Mouse (Mus musculus) ES-Bruce4 (cell line): ENCODE data around the gene Iqsec3. TPM values are rescaled to one million over a fixed set of nuclear protein-coding genes. Genes with fewer than 3 reads are reported as not detected.

ENCODE experiments used
- H3K27ac ChIP-seq: 2 replicates; pipeline ENCODE4 v1.5.1; 2012; ENCODE audit warnings: low read length, inconsistent platforms; ENCODE audit not compliant: insufficient read depth
- H3K27me3 ChIP-seq: 2 replicates; pipeline ENCODE4 v1.6.1; 2012; ENCODE audit warnings: mild to moderate bottlenecking, low read length, inconsistent platforms; ENCODE audit not compliant: control insufficient read depth, poor library complexity, insufficient read depth, severe bottlenecking
- H3K36me3 ChIP-seq: 2 replicates; pipeline ENCODE4 v1.6.1; 2012; ENCODE audit warnings: inconsistent platforms, mild to moderate bottlenecking, low read length, moderate library complexity; ENCODE audit not compliant: control insufficient read depth, poor library complexity, insufficient read depth, severe bottlenecking
- H3K4me1 ChIP-seq: one replicate; pipeline ENCODE4 v1.8.1; 2011; ENCODE audit warnings: low read length; ENCODE audit not compliant: control insufficient read depth, insufficient read depth
- H3K4me3 ChIP-seq: 2 replicates; pipeline ENCODE4 v1.5.1; 2011; ENCODE audit warnings: low read depth, mild to moderate bottlenecking, low read length
- H3K9ac ChIP-seq: 2 replicates; pipeline ENCODE4 v1.6.1; 2012; ENCODE audit warnings: low read depth, mild to moderate bottlenecking, inconsistent platforms; ENCODE audit not compliant: poor library complexity, severe bottlenecking
- H3K9me3 ChIP-seq: replicated peaks from 2 replicates; pipeline ENCODE4 v1.6.1; 2012; ENCODE audit warnings: mild to moderate bottlenecking, low read length, inconsistent platforms; ENCODE audit not compliant: control insufficient read depth, poor library complexity, insufficient read depth, severe bottlenecking
- CTCF ChIP-seq: IDR thresholded peaks from one replicate; pipeline ENCODE4 v1.8.1; 2011; ENCODE audit warnings: low read depth, low read length
- EP300 ChIP-seq: IDR thresholded peaks from 2 replicates; pipeline ENCODE4 v1.6.1; 2011; ENCODE audit warnings: low read depth, low read length; ENCODE audit not compliant: insufficient read depth
- POLR2A ChIP-seq: IDR thresholded peaks from one replicate; pipeline ENCODE4 v1.8.1; 2011; ENCODE audit warnings: low read length; ENCODE audit not compliant: insufficient read depth
- polyA plus RNA-seq: library from polyadenylated mRNA; stranded (reverse); fragments of >200 nt; gene quantifications from 2 replicates; pipeline ENCODE4 v1.2.4, GENCODE M21; 2011; ENCODE audit warnings: low read depth; ENCODE audit not compliant: missing spikeins, insufficient read depth, insufficient read length

Gene Iqsec3
- polyA plus RNA-seq, 1 experiment, result not detected

DNA sequence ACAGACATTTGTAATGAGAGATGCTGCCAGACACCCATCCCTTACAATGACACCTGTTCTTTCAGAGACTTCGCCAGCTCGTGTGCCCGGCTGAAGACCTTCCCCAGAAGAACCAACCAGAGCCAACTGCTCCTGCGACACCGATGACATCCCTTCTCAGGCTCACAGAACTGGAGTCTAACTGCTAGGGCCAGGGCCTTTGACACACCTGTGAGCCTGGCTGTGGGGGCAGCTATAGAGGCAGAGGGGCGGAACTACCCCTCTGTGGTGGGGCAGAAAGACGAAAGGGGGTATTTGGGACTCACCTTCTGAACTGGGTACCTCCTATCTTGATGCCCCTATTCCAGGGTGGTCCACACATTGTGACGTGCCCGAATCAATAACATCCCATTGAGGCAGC, 136.2 kb downstream of the Iqsec3 start:
- no peaks in the 10 kb centered on the region for H3K27me3 ChIP-seq
- no peaks in the 10 kb centered on the region for H3K4me1 ChIP-seq
- no peaks in the 10 kb centered on the region for H3K9me3 ChIP-seq
- H3K36me3 ChIP-seq, result no peaks in the 10 kb centered on the region
- H3K9ac ChIP-seq, result no peak overlapping the region
- no peak overlapping the region for H3K4me3 ChIP-seq
- no peak overlapping the region for H3K27ac ChIP-seq
- TF ChIP-seq CTCF (no peak), EP300 (no peak), POLR2A (no peak)

DNA sequence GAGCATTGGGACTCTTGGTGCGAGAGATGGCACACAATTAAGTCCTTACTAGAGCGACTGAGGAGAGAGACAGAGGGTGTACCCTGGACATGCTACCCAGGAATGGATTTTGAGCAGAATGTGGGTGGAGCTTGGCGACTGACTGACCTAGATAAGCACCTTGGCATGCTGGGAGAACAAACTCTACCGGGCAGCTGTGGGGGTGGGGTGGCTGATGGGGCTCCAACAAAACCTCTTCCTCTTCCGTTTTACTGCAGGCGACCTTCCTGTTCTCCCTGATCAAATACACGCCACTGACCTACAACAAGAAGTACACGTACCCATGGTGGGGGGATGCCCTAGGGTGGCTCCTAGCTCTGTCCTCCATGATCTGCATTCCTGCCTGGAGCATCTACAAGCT, 136.9 kb downstream of the Iqsec3 start:
- TF ChIP-seq CTCF (no peak), EP300 (no peak), POLR2A (no peak)
- H3K27ac ChIP-seq, result no peak overlapping the region
- no peaks in the 10 kb centered on the region for H3K27me3 ChIP-seq
- H3K36me3 ChIP-seq, result no peaks in the 10 kb centered on the region
- no peak overlapping the region for H3K4me3 ChIP-seq
- no peaks in the 10 kb centered on the region for H3K9me3 ChIP-seq
- no peaks in the 10 kb centered on the region for H3K4me1 ChIP-seq
- H3K9ac ChIP-seq, result no peak overlapping the region

DNA sequence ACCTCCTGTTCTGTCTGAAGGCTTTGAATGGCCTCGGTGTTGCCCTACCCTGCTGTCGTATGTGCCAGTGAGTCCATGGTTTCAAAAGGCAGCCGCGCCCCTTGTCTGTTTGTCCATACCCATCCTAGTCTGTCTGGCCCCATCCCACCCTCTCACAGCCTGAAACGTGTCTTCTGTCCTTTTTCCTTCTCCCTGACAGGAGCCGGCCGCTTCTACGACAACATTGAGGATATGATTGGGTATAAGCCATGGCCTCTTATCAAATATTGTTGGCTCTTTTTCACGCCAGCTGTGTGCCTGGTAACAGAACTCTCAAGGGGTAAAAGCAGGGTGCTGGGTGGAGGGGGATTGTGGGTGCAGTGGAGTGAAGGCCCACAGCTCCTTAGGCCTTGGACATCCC, 137.6 kb downstream of the Iqsec3 start:
- no peak overlapping the region for H3K27ac ChIP-seq
- TF ChIP-seq POLR2A, result no peak
- no peak for TF ChIP-seq CTCF
- TF ChIP-seq EP300, result no peak
- H3K36me3 ChIP-seq, result no peaks in the 10 kb centered on the region
- H3K9ac ChIP-seq, result no peak overlapping the region
- H3K27me3 ChIP-seq, result no peaks in the 10 kb centered on the region
- H3K4me1 ChIP-seq, result no peaks in the 10 kb centered on the region
- no peaks in the 10 kb centered on the region for H3K9me3 ChIP-seq
- H3K4me3 ChIP-seq, result no peak overlapping the region

DNA sequence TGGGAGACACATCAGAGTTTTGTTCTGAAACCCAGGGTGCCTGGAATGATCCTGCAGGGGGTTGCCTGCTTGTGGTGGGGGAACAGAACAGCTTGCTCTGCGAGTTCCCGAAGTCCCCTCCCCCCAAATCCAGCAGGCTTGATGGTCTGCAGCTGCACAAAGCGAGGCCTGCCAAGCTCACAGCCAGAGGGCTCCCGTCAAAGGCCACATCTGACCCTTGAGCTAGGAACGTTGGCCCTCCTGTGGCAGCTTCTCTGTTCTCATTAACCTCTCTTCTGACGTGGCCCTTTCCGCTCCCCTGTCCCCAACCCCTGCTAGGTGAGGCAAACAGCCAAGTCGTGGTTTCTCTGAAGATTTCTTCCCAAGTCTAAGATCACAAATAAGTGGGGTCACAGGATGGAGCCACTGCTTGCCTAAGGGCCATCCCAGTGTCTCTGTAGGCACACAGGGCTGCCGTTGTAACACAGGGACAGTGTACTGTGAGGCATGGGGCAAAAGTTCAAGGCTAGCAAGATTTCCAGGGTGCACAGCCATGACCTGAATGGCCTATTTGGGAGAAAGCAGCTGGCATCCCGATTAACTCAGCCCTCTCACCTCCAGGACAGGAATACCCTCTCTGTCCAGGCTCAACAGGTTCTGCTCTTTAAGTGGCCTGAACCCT, 143.5 kb downstream of the Iqsec3 start:
- no peak overlapping the region for H3K4me3 ChIP-seq
- no peaks in the 10 kb centered on the region for H3K27me3 ChIP-seq
- H3K4me1 ChIP-seq, result no peaks in the 10 kb centered on the region
- no peak overlapping the region for H3K27ac ChIP-seq
- 0 out of 2 replicates have a peak, but pooled peaks cover 4% of the 10 kb centered on the region for H3K9me3 ChIP-seq
- H3K36me3 ChIP-seq, result no peaks in the 10 kb centered on the region
- TF ChIP-seq POLR2A, result no peak
- no peak for TF ChIP-seq EP300
- no peak for TF ChIP-seq CTCF
- H3K9ac ChIP-seq, result no peak overlapping the region

DNA sequence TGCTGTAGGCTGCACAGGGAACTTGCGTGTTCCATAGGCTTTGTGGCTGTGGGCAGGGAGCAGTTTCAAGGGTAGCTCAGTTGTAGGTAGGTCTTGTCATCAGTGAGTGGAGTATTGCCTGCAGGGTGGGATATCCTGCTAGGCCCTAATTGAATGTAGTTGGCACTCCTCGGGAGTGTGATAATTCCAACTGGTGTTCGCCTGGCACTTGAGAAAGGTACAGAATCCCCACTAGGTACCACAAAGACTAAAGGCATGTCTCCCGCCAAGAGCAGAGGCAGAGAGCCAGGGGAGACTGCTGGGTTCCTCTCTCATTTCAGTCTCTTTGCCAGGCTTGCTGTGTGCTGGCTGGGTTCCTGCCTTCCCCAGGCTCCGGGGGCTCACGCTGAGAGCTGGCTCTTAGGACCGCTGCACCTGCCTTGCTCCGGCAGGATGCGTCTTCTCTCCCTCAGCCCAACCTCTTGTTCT, 145.0 kb downstream of the Iqsec3 start:
- Histone ChIP-seq H3K36me3 (no peaks in the 10 kb centered on the region), H3K27me3 (no peaks in the 10 kb centered on the region), H3K9me3 (0 out of 2 replicates have a peak, but pooled peaks cover 4% of the 10 kb centered on the region), H3K4me1 (no peaks in the 10 kb centered on the region), H3K9ac (no peak overlapping the region), H3K27ac (no peak overlapping the region), H3K4me3 (no peak overlapping the region)
- TF ChIP-seq CTCF (no peak), POLR2A (no peak), EP300 (no peak)

DNA sequence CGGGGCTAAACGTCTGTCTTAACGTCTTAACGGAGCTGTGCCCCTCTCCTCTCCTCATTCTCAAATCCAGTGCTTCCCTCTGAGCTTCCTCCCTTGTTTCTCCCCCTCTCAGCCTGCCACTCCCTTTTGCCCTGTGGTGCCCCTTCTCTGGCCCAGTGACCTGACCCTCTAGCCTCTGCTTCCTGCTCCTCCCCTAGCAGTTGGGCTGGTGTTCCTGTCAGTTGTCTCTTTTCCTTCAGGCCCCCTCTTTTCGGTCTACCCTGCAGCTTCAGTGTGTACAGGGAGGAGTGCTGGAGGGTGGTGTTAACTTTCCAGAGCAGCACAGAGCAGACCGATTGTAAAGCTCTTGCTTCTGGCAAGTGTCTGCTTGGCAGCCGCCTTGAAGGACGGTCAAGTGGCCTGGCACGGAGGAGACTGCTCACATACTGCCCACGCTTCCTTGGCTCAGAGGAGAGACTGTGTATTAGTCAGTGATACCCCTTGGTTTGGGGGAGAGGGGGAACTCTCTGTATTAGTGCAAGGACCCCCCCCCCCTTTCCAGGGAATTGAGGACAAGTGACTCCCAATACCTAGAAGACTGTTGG, 146.9 kb downstream of the Iqsec3 start:
- Histone ChIP-seq H3K27ac (no peak overlapping the region), H3K27me3 (no peaks in the 10 kb centered on the region), H3K9me3 (0 out of 2 replicates have a peak, but pooled peaks cover 4% of the 10 kb centered on the region), H3K4me1 (no peaks in the 10 kb centered on the region), H3K36me3 (no peaks in the 10 kb centered on the region), H3K4me3 (no peak overlapping the region), H3K9ac (no peak overlapping the region)
- TF ChIP-seq CTCF (no peak), POLR2A (no peak), EP300 (no peak)
